Mouse (Mus musculus): Measurements from ENCODE around the gene Hist1h2ag. TPM values are rescaled to one million over a fixed set of nuclear protein-coding genes. Genes with fewer than 3 reads are reported as not detected.

Gene Hist1h2ag
- total RNA-seq (2023): 10 to 100 TPM; 48.0 to 57.6 TPM

DNA sequence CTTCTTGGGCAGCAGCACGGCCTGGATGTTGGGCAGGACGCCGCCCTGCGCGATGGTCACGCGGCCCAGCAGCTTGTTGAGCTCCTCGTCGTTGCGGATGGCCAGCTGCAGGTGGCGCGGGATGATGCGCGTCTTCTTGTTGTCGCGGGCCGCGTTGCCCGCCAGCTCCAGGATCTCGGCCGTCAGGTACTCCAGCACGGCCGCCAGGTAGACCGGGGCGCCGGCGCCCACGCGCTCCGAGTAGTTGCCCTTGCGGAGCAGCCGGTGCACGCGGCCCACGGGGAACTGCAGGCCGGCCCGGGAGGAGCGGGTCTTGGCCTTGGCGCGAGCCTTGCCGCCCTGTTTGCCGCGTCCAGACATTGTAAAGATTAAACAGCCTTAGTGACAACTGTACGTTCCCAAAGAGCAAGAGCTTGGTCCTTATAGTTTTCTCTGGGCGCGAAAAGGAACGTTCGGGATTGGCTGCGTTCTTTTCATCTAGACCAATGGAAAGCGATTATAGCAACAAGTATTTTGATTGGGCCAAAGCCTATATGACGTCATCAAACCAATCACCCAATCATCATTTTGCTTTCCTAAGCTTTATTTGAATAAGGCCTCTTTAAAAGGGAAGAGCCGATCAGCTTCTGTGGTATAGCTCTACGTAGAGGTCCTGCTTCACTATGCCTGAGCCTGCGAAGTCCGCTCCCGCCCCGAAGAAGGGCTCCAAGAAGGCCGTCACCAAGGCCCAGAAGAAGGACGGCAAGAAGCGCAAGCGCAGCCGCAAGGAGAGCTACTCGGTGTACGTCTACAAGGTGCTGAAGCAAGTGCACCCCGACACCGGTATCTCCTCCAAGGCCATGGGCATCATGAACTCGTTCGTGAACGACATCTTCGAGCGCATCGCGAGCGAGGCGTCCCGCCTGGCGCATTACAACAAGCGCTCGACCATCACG is at the start of gene Hist1h2ag, which contains the start of gene Hist1h2bj:
Gene Hist1h2ag, minus strand, starts transcription at position 377 of the 935 bp plus-strand sequence.
Gene Hist1h2bj, plus strand, starts transcription at position 647 of the 935 bp plus-strand sequence.

DNA sequence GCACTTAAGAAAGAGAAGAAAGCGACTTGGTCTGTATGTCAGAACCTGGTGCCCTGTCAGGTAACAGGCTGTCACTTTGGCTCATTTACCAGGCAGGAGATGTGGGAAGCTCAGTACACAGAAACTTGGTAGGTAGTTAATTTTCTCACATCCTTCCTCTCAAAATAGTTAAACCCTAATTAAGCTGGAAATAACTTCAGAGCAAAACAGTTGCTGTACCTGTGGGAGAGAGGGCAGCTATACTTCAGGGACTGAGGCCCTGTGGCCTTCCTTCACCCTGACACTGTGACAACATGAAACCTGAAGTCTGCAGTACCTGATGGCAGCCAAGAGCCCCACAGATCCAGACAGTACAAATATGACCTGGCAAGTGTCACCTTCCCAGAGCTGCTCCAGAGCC is 41.4 kb upstream of the Hist1h2ag start, which contains the start of gene Vmn1r188:
Gene Vmn1r188, plus strand, starts transcription at position 301 of the 400 bp plus-strand sequence.

DNA sequence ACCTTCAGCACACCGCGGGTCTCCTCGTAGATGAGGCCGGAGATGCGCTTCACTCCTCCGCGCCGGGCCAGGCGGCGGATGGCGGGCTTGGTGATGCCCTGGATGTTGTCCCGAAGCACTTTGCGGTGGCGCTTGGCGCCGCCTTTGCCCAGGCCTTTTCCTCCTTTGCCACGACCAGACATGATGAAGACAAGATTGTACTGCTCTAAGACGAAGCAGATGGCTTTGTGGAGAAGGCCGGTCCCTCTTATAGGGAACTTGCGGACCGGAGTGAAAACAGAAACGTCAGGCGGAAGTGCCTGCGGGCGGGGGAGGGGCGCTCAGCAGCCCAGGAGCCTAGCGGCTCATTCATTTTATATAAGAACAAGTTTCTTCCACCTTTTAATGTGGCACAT is 1.6 kb downstream of the Hist1h2ag start, which contains the start of gene Hist1h4i:
Gene Hist1h4i, minus strand, starts transcription at position 221 of the 395 bp plus-strand sequence.

DNA sequence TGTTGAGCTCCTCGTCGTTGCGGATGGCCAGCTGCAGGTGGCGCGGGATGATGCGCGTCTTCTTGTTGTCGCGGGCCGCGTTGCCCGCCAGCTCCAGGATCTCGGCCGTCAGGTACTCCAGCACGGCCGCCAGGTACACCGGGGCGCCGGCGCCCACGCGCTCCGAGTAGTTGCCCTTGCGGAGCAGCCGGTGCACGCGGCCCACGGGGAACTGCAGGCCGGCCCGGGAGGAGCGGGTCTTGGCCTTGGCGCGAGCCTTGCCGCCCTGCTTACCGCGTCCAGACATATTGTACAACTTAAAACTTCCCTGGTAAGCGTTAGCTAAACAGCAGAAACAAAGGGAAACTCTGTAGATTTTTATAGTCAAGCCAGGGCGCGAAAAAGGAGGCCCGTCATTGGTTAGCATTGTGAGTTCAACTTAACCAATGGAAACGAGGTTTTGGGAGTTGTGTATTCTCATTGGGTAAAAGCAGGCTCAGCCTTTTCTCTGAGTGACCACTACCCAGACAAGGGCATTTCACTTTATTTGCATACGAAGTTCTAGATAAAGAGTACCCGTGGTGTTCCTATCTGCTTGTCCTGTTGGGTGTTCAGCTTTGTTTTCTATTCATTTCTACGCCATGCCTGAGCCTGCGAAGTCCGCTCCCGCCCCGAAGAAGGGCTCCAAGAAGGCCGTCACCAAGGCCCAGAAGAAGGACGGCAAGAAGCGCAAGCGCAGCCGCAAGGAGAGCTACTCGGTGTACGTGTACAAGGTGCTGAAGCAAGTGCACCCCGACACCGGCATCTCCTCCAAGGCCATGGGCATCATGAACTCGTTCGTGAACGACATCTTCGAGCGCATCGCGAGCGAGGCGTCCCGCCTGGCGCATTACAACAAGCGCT is 7.2 kb downstream of the Hist1h2ag start, which contains the start of the genes Hist1h2ah and Hist1h2bk:
Gene Hist1h2ah, minus strand, starts transcription at position 302 of the 882 bp plus-strand sequence.
Gene Hist1h2bk, plus strand, starts transcription at position 604 of the 882 bp plus-strand sequence.

DNA sequence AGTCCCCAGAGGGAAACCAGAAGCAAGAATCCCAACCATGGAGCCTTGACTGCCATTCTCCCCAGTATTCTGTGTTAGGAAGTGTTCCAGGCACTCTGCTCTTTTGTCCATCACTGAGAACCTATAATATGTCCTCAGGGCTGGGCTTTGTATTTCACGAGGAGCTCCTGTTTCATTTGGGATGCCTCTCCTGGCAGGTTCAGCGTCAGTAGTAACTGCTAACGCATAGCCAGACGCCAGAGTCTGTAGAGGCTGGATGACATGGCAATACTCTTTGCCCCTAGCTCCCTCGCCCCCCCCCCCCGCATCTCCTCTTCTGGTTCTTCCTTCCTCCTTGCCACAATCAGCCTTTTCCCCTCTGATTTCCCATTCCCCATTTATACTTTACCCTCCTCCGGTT is 33.1 kb downstream of the Hist1h2ag start, which contains the start of gene Prss16:
Gene Prss16, minus strand, starts transcription at position 101 of the 400 bp plus-strand sequence.

Other genes with a start within 250 kb of the Hist1h2ag start
- 100 to 1,000 TPM; 150 to 156 TPM for gene Hist1h2bq, start 232.7 kb downstream of the Hist1h2ag start, total RNA-seq (2023)
- gene Hist1h2ao, start 232.5 kb downstream of the Hist1h2ag start, total RNA-seq (2023): 100 to 1,000 TPM; 303 to 332 TPM
- 100 to 1,000 TPM; 127 to 412 TPM for gene Hist1h4m, start 231.2 kb downstream of the Hist1h2ag start, total RNA-seq (2023)
- gene Hist1h4n, start 210.7 kb downstream of the Hist1h2ag start, total RNA-seq (2023): 100 to 1,000 TPM in 1 of 2 experiments, 10 to 100 TPM in 1; 44.0 to 264 TPM
- gene Hist1h2ap, start 209.4 kb downstream of the Hist1h2ag start, total RNA-seq (2023): 10 to 100 TPM; 29.1 to 43.8 TPM
- gene Hist1h2br, start 209.2 kb downstream of the Hist1h2ag start, total RNA-seq (2023): 100 to 1,000 TPM; 156 to 160 TPM
- under 1 TPM; 0.37 to 0.85 TPM for gene Zfp184, start 97.8 kb downstream of the Hist1h2ag start, total RNA-seq (2023)
- gene Pom121l2, start 61.8 kb downstream of the Hist1h2ag start, total RNA-seq (2023): not detected
- not detected for gene Prss16, start 33.2 kb downstream of the Hist1h2ag start, total RNA-seq (2023)
- gene Hist1h2ah, start 7.4 kb downstream of the Hist1h2ag start, total RNA-seq (2023): 10 to 100 TPM in 1 of 2 experiments, 1 to 10 TPM in 1; 6.2 to 21.1 TPM
- gene Hist1h2bk, start 7.1 kb downstream of the Hist1h2ag start, total RNA-seq (2023): 10 to 100 TPM; 41.1 to 44.2 TPM
- gene Hist1h4i, start 1.6 kb downstream of the Hist1h2ag start, total RNA-seq (2023): 100 to 1,000 TPM in 1 of 2 experiments, 10 to 100 TPM in 1; 97.7 to 127 TPM
- gene Hist1h2bj, start 270 bp upstream of the Hist1h2ag start, total RNA-seq (2023): 10 to 100 TPM; 87.4 to 91.5 TPM
- not detected for gene Vmn1r188, start 41.5 kb upstream of the Hist1h2ag start, total RNA-seq (2023)
- not detected for gene Vmn1r189, start 62.9 kb upstream of the Hist1h2ag start, total RNA-seq (2023)
- not detected for gene Vmn1r191, start 141.0 kb upstream of the Hist1h2ag start, total RNA-seq (2023)
- gene Vmn1r192, start 148.2 kb upstream of the Hist1h2ag start, total RNA-seq (2023): not detected
- gene Vmn1r193, start 180.2 kb upstream of the Hist1h2ag start, total RNA-seq (2023): not detected
- gene Vmn1r194, start 201.3 kb upstream of the Hist1h2ag start, total RNA-seq (2023): not detected
- gene Vmn1r195, start 227.6 kb upstream of the Hist1h2ag start, total RNA-seq (2023): not detected
- not detected for gene Vmn1r196, start 247.0 kb upstream of the Hist1h2ag start, total RNA-seq (2023)